Mouse (Mus musculus) hindbrain, embryonic 12.5 days (tissue): ENCODE measurements around the gene Ampd2. TPM values are rescaled to one million over a fixed set of nuclear protein-coding genes. Genes with fewer than 3 reads are reported as not detected.
A peak's percentile ranks its signal among the peaks of the same experiment; 100 is the strongest.

Experiments
- ATAC-seq: fragments of 200-750 bp; cut with Nextera tagmentation; 2 replicates; pipeline ENCODE4 v1.8.0; 2017; ENCODE audit warnings: moderate TSS enrichment; ENCODE audit not compliant: low FRiP score
- H3K27ac ChIP-seq: fragments of 300-500 bp; sonication (generic); 2 replicates; pipeline ENCODE4 v1.5.1; 2016; ENCODE audit warnings: mild to moderate bottlenecking
- H3K27me3 ChIP-seq: fragments of 300-500 bp; sonication (generic); 2 replicates; pipeline ENCODE4 v1.6.1; 2016; ENCODE audit warnings: mild to moderate bottlenecking
- H3K36me3 ChIP-seq: fragments of 300-500 bp; sonication (generic); 2 replicates; pipeline ENCODE4 v1.6.1; 2016; ENCODE audit warnings: mild to moderate bottlenecking
- H3K4me1 ChIP-seq: fragments of 300-500 bp; sonication (generic); 2 replicates; pipeline ENCODE4 v1.6.1; 2016
- H3K4me2 ChIP-seq: fragments of 300-500 bp; sonication (generic); replicated peaks from 2 replicates; pipeline ENCODE4 v1.6.1; 2016; ENCODE audit warnings: mild to moderate bottlenecking
- H3K4me3 ChIP-seq: fragments of 300-500 bp; sonication (generic); 2 replicates; pipeline ENCODE4 v1.5.1; 2016; ENCODE audit warnings: mild to moderate bottlenecking
- H3K9ac ChIP-seq: fragments of 300-500 bp; sonication (generic); 2 replicates; pipeline ENCODE4 v1.6.1; 2016; ENCODE audit warnings: mild to moderate bottlenecking, moderate library complexity
- H3K9me3 ChIP-seq: fragments of 300-500 bp; sonication (generic); replicated peaks from 2 replicates; pipeline ENCODE4 v1.6.1; 2016; ENCODE audit warnings: mild to moderate bottlenecking
- WGBS: fragments of 180-500 bp; shearing (Covaris S2); methylation state at CpG from one replicate; pipeline ENCODE4 v1.1.7; 2016; 5-methylcytosine and 5-hydroxymethylcytosine counted together
- polyA plus RNA-seq: library from polyadenylated mRNA; unstranded; fragments of >200 nt; fragmentation: Nextera tagmentation; extraction: Ambion mirVana; gene quantifications from 2 replicates; pipeline ENCODE4 v1.2.1, GENCODE M21; 2016

Gene Ampd2
- polyA plus RNA-seq, 1 experiment from 2014 or later: 46.5 TPM

- H3K4me1 ChIP-seq: peaks cover 49% of the 10 kb centered on the region
- H3K4me3 ChIP-seq: no peak overlapping the region
- no peak for ATAC-seq
- H3K36me3 ChIP-seq: peaks cover 25% of the 10 kb centered on the region
- H3K9me3 ChIP-seq: no peaks in the 10 kb centered on the region
- H3K4me2 ChIP-seq: no peak overlapping the region
- H3K27me3 ChIP-seq: no peaks in the 10 kb centered on the region
- H3K27ac ChIP-seq: no peak overlapping the region
- peak overlapping the region; percentile 9; the same call in 1 of the 2 replicates for H3K9ac ChIP-seq
- WGBS: 78% methylated on average over 1 of the region's 1 CpGs
Observed at GRCm38 (mm10) chr3:108082251-108082875, 4.1 kb downstream of the Ampd2 start.

GRCm38 (mm10) chr3:108081681-108082080 lies 4.8 kb downstream of the Ampd2 start:
- WGBS: 77% methylated on average over 4 of the region's 4 CpGs
- Histone ChIP-seq H3K36me3 (peaks cover 32% of the 10 kb centered on the region), H3K4me1 (peaks cover 48% of the 10 kb centered on the region), H3K27ac (no peak overlapping the region), H3K27me3 (no peaks in the 10 kb centered on the region), H3K9me3 (no peaks in the 10 kb centered on the region), H3K4me3 (no peak overlapping the region), H3K4me2 (no peak overlapping the region), H3K9ac (no peak overlapping the region)
- ATAC-seq: no peak

GRCm38 (mm10) chr3:108076836-108077235 lies 9.6 kb downstream of the Ampd2 start:
- Histone ChIP-seq H3K27me3 (no peaks in the 10 kb centered on the region), H3K9ac (no peak overlapping the region), H3K4me3 (no peak overlapping the region), H3K27ac (no peak overlapping the region), H3K4me1 (peaks cover 12% of the 10 kb centered on the region; the same call in 1 of the 2 replicates), H3K36me3 (peaks cover 60% of the 10 kb centered on the region), H3K4me2 (no peak overlapping the region), H3K9me3 (no peaks in the 10 kb centered on the region)
- no peak for ATAC-seq
- WGBS: 95% methylated on average over 9 of the region's 9 CpGs

- Histone ChIP-seq H3K36me3 (peaks cover 42% of the 10 kb centered on the region), H3K4me1 (peaks cover 8% of the 10 kb centered on the region; the same call in 1 of the 2 replicates), H3K27ac (no peak overlapping the region), H3K9me3 (no peaks in the 10 kb centered on the region), H3K27me3 (no peaks in the 10 kb centered on the region), H3K4me2 (no peak overlapping the region), H3K4me3 (no peak overlapping the region), H3K9ac (no peak overlapping the region)
- 64% methylated on average over 10 of the region's 10 CpGs for WGBS
- ATAC-seq: peak; percentile 33; the same call in 1 of the 2 replicates
Observed at GRCm38 (mm10) chr3:108072983-108073569, 13.4 kb downstream of the Ampd2 start.

GRCm38 (mm10) chr3:108070295-108071293 lies 15.9 kb downstream of the Ampd2 start:
- H3K4me3 ChIP-seq: no peak overlapping the region
- peaks cover 17% of the 10 kb centered on the region for H3K36me3 ChIP-seq
- no peak overlapping the region for H3K9ac ChIP-seq
- H3K27ac ChIP-seq: no peak overlapping the region
- H3K9me3 ChIP-seq: no peaks in the 10 kb centered on the region
- no peak for ATAC-seq
- H3K4me1 ChIP-seq: peaks cover 8% of the 10 kb centered on the region; the same call in 1 of the 2 replicates
- H3K27me3 ChIP-seq: no peaks in the 10 kb centered on the region
- WGBS: 71% methylated on average over 10 of the region's 10 CpGs
- H3K4me2 ChIP-seq: no peak overlapping the region

- Histone ChIP-seq H3K36me3 (0 out of 2 replicates have a peak, but pooled peaks cover 5% of the 10 kb centered on the region), H3K9me3 (no peaks in the 10 kb centered on the region), H3K27me3 (no peaks in the 10 kb centered on the region), H3K4me3 (no peak overlapping the region), H3K27ac (no peak overlapping the region), H3K9ac (no peak overlapping the region), H3K4me2 (no peak overlapping the region), H3K4me1 (peaks cover 8% of the 10 kb centered on the region; the same call in 1 of the 2 replicates)
- no peak for ATAC-seq
- WGBS: 75% methylated on average over 13 of the region's 13 CpGs
Observed at GRCm38 (mm10) chr3:108069231-108069870, 17.1 kb downstream of the Ampd2 start.

- Histone ChIP-seq H3K27me3 (no peaks in the 10 kb centered on the region), H3K4me2 (no peak overlapping the region), H3K4me3 (no peak overlapping the region), H3K36me3 (no peaks in the 10 kb centered on the region), H3K4me1 (peaks cover 8% of the 10 kb centered on the region; the same call in 1 of the 2 replicates), H3K9ac (no peak overlapping the region), H3K9me3 (no peaks in the 10 kb centered on the region), H3K27ac (no peak overlapping the region)
- no peak for ATAC-seq
- WGBS: 46% methylated on average over 1 of the region's 1 CpGs
Observed at GRCm38 (mm10) chr3:108068826-108069225, 17.6 kb downstream of the Ampd2 start.

GRCm38 (mm10) chr3:108067370-108067934 lies 19.0 kb downstream of the Ampd2 start:
- Histone ChIP-seq H3K4me3 (no peak overlapping the region), H3K36me3 (no peaks in the 10 kb centered on the region), H3K27me3 (no peaks in the 10 kb centered on the region), H3K4me1 (no peaks in the 10 kb centered on the region), H3K9ac (no peak overlapping the region), H3K9me3 (no peaks in the 10 kb centered on the region), H3K4me2 (no peak overlapping the region), H3K27ac (no peak overlapping the region)
- WGBS: 69% methylated on average over 6 of the region's 6 CpGs
- ATAC-seq: no peak

GRCm38 (mm10) chr3:108065551-108065950 lies 20.9 kb downstream of the Ampd2 start:
- Histone ChIP-seq H3K9me3 (no peaks in the 10 kb centered on the region), H3K4me2 (no peak overlapping the region), H3K4me1 (no peaks in the 10 kb centered on the region), H3K9ac (no peak overlapping the region), H3K27me3 (no peaks in the 10 kb centered on the region), H3K4me3 (no peak overlapping the region), H3K27ac (no peak overlapping the region), H3K36me3 (no peaks in the 10 kb centered on the region)
- WGBS: 78% methylated on average over 9 of the region's 9 CpGs
- no peak for ATAC-seq

GRCm38 (mm10) chr3:108064672-108065071 lies 21.8 kb downstream of the Ampd2 start:
- no peaks in the 10 kb centered on the region for H3K36me3 ChIP-seq
- H3K9me3 ChIP-seq: no peaks in the 10 kb centered on the region
- no peaks in the 10 kb centered on the region for H3K27me3 ChIP-seq
- H3K4me2 ChIP-seq: no peak overlapping the region
- H3K4me1 ChIP-seq: no peaks in the 10 kb centered on the region
- no peak overlapping the region for H3K27ac ChIP-seq
- 82% methylated on average over 4 of the region's 4 CpGs for WGBS
- no peak overlapping the region for H3K9ac ChIP-seq
- ATAC-seq: no peak
- H3K4me3 ChIP-seq: no peak overlapping the region

GRCm38 (mm10) chr3:108062648-108063047 lies 23.8 kb downstream of the Ampd2 start:
- Histone ChIP-seq H3K27ac (no peak overlapping the region), H3K27me3 (no peaks in the 10 kb centered on the region), H3K4me3 (no peak overlapping the region), H3K36me3 (no peaks in the 10 kb centered on the region), H3K9me3 (no peaks in the 10 kb centered on the region), H3K9ac (no peak overlapping the region), H3K4me2 (no peak overlapping the region), H3K4me1 (no peaks in the 10 kb centered on the region)
- ATAC-seq: no peak
- WGBS: 86% methylated on average over 8 of the region's 8 CpGs
